Mouse (Mus musculus): ENCODE data around the gene Gstp3.

GRCm38 (mm10) chr19:4082219-4082965, 23.0 kb upstream of the Gstp3 start:
- TF ChIP-seq POLR2A (IDR thresholded peaks at IDR 0.05; ENCODE audit: insufficient read depth, low read depth, low read length) (no peak), CTCF (IDR thresholded peaks at IDR 0.05) (no peak)

Measured in heart, adult 2 months (tissue).